Mouse (Mus musculus): ENCODE data around the gene Hectd1. TPM values are rescaled to one million over a fixed set of nuclear protein-coding genes. Genes with fewer than 3 reads are reported as not detected.

Hectd1 gene
- polyA plus RNA-seq, 1 experiment from 2014 or later, result 35.3 TPM

Other genes starting within 250 kb of the Hectd1 start
- gene Coch, start 236.2 kb downstream of the Hectd1 start, polyA plus RNA-seq (2015; fragmentation: Nextera tagmentation; extraction: Ambion mirVana), result 22.2 and 25.0 TPM in 2 replicates
- gene Ap4s1, start 138.5 kb downstream of the Hectd1 start, polyA plus RNA-seq (2015; fragmentation: Nextera tagmentation; extraction: Ambion mirVana), result 56.4 and 56.7 TPM in 2 replicates
- gene Strn3, start 137.6 kb downstream of the Hectd1 start, polyA plus RNA-seq (2015; fragmentation: Nextera tagmentation; extraction: Ambion mirVana), result 35.8 and 36.3 TPM in 2 replicates
- gene Heatr5a, start 141.8 kb upstream of the Hectd1 start, polyA plus RNA-seq (2015; fragmentation: Nextera tagmentation; extraction: Ambion mirVana), result 6.9 and 7.1 TPM in 2 replicates
- gene Dtd2, start 177.0 kb upstream of the Hectd1 start, polyA plus RNA-seq (2015; fragmentation: Nextera tagmentation; extraction: Ambion mirVana), result 19.7 and 20.6 TPM in 2 replicates
- not detected in 2 replicates for gene Gpr33, start 198.5 kb upstream of the Hectd1 start, polyA plus RNA-seq (2015; fragmentation: Nextera tagmentation; extraction: Ambion mirVana)